Mouse (Mus musculus) left cerebral cortex, postnatal 36 days (tissue): ENCODE measurements around the gene Gp9. TPM values are rescaled to one million over a fixed set of nuclear protein-coding genes. Genes with fewer than 3 reads are reported as not detected.
"Not testable (repeated sequence)": the region's sequence is repeated elsewhere in the genome, so short reads cannot be mapped to it uniquely, and the experiment has no call there.

Experiments used
- DNase-seq, 2 experiments: peaks; one replicate each; pipeline ENCODE4 v3.0.0; 2021 to 2022; ENCODE audit warnings: low spot score in 2 of 2, mixed read lengths in 1 of 2
- intact Hi-C: fragments of 180-260 bp; cut with DNase I; formaldehyde crosslinking; loops from one replicate; pipeline ENCODE4 v1.15.1; 2025
- total RNA-seq, 2 experiments: library from RNA; stranded (reverse); gene quantifications; 2 replicates each; pipeline ENCODE4 v1.2.3; 2021

The Gp9 gene
- total RNA-seq, 2 experiments from 2014 or later, result 1.3 to 1.9 TPM

GRCm38 (mm10) chr6:87748078-87748477, 29.8 kb upstream of the Gp9 start:
- intact Hi-C loops, result no loop called here
- no peak for DNase-seq

DNA sequence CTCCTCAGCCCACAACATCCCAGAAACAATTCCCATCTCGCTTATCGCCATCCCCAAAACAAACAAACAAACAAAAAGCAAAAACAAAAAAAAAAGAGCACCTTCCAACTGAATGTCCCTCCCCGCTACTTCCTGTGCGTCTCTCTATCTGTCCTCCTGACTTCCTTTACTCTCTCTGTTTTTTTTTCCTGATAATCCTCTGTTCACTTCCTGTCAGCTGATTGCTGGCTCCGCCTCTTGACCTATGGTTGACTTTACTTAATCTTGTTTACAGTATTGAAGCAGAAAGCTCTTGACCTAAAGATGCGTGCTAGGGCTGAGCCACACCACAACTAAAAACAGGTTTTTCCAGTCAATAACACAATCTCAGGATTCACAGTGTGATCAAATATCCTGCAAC, 29.3 kb upstream of the Gp9 start:
- intact Hi-C loops, result no loop called here
- DNase-seq, result no peak

DNA sequence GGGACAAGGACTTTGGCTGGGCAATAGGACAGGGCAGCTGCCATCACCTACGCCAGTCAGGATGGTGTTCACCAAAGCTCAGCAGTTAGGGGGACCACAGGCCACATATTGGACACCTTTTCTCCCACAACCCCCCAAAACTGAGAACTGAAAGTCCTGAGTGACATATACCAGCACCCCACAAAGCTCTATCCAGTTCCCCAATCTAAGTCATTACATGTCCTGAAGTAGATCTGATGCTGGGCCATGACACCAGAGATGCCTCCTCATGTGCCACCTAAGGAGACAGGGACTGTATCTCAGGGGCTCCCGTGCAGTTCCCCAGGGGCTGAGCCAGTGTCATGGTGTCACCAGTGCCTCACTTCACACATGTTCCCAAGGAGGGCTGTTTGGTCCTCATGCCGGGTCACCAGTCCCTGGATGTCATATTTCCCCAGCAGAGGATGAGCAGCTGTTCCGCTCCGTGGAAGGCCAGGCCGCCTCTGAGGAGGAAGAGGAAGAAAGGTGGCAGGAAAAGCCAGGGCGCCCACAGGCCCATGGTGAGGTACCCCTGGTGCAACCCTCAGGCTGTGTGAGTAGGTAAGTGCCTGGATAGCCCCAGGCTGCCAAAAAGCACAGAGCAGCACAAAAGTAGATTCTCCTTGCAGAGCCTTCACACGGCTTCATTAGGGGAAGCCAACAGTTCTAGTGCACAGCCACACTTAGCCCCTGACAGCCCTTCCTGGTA, 27.5 kb upstream of the Gp9 start:
- DNase-seq, result no peak
- intact Hi-C loops, result no loop called here

GRCm38 (mm10) chr6:87751574-87751973, 26.3 kb upstream of the Gp9 start:
- no peak for DNase-seq
- intact Hi-C loops, result no loop called here

DNA sequence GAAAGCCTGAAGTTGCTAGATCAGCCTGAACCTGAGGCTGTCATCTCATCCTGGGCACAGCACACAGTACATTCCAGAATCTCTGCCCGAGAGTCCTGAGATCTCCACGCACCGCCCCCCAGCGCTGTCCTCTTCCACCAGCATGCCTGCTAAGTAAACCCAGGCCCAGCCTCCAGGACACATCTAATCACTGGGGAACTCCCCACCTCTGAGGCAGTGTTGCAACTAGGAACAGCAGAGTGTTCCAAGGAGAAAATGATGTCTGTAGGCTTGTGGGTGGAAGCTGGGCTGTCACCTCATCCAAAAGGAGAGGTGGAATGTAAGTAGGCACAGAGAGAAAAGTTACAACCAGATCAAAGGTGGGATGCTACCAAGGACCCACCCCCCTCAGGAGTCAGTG, 22.7 kb upstream of the Gp9 start:
- DNase-seq, result no peak
- intact Hi-C loops, result no loop called here

DNA sequence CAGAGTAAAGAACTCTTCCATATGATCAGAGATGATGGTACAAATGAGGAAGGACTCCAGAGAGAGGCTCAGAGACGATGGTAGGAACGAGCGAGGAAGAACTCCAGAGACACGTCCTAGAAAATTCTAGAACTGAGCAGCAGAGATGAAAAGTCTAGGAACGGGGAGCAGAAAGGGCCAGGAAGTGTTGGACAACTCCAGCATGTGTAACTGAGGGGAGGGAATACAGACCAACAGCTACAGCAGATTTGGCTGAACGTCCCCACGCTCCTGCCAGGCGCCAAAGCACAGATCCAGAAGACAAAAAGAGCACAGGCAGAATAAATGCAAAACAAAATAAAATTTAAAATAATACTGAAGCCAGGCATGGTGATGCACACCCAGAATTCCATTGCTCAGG, 21.0 kb upstream of the Gp9 start:
- DNase-seq, result no peak
- intact Hi-C loops, result no loop called here

- no peak for DNase-seq
- intact Hi-C loops, result no loop called here
Measured at GRCm38 (mm10) chr6:87759404-87759803, 18.5 kb upstream of the Gp9 start.

DNA sequence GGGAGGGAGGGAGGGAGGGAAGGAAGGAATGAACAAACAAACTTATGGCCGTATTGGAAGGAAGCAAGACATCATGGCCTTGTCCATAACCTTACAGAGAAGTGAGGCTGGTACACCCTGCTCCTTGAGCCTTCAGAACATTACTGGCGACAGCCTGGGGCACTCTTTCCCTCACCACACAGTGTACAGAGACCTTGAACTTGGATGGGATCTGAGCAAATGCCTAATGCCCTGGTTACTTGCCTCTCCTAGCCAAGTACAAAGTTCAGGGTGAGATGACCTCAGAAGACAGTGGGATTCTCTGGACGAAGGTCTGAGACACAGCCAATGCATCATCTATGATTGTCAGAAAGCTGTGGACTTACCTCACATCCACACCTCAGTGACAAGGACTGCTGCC, 18.0 kb upstream of the Gp9 start:
- no peak for DNase-seq
- intact Hi-C loops, result loop anchor here (5.0 kb wide), 1 partner anchor 77 kb away; the partner anchor contains the start of genes Gm45140 and Isy1

- intact Hi-C loops, result loop anchor here (5.0 kb wide), 1 partner anchor 75 kb away; the partner anchor contains the start of genes Gm45140 and Isy1
- no peak for DNase-seq
Measured at GRCm38 (mm10) chr6:87762161-87762560, 15.7 kb upstream of the Gp9 start.

- intact Hi-C loops, result loop anchor here (5.0 kb wide), 1 partner anchor 74 kb away; the partner anchor contains the start of genes Gm45140 and Isy1
Measured at GRCm38 (mm10) chr6:87763376-87764280, 14.2 kb upstream of the Gp9 start.

GRCm38 (mm10) chr6:87764296-87764695, 13.6 kb upstream of the Gp9 start:
- intact Hi-C loops, result loop anchor here (5.0 kb wide), 1 partner anchor 73 kb away; the partner anchor contains the start of genes Gm45140 and Isy1
- not testable (repeated sequence) for DNase-seq

More at GRCm38 (mm10) chr6:87763376-87764280, 14.2 kb upstream of the Gp9 start:
- no peak for DNase-seq

DNA sequence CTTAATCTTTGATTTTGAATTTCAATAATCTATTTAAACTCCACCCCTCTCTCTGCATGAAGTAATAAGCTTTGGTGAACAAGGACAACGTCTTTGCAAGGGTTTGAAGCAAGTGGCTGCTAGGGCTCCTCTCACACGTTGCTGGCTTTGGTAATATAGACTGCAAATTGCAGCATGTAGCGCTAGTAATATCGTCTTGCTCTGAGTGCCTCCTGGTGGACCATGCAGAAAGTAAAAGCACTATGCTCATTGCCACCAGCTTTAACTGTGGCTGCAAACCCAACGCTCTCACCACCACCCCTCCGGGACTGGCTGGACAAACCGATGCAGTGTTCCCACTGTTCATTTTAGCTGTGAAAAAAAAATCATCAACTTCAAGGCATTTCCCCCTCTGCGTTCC, 7.2 kb upstream of the Gp9 start:
- DNase-seq, result no peak
- intact Hi-C loops, result no loop called here

DNA sequence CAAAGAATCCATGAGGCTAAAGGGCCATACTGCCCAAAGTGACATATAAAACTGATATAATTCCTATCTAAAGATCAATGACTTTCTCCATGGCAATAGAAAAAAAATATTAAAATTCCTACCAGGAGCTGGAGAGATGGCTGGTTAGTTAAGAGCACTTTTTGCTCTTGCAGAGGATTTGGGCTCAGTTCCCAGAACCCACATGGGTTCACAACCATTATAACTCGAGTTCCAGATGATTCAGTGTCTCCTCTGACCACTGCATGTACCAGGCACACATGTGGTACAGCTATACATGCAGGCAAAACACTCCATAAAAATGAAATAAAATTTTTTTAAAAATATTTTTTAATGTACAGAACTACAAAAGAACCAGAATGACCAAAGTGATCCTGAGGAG, 3.4 kb upstream of the Gp9 start:
- DNase-seq, result no peak
- intact Hi-C loops, result no loop called here

DNA sequence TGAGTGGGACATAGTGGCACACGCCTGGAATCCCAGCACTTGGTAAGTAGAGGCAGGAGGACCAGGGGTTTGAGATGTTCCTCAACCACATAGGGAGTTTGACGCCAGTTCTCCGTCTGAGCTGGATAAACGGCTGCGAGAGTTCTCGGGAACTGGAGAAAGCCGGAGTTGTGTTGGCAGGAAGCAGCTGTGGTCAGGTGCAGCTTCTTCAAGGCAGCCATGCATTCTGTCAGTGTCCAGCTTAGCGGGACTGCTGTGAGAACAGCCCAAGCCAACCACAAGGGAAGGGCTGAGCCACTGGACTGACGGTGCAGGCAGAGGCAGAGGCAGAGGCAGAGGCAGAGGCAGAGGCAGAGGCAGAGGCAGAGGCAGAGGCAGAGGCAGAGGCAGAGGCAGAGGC, 3.0 kb upstream of the Gp9 start:
- DNase-seq, result no peak
- intact Hi-C loops, result no loop called here

- intact Hi-C loops, result no loop called here
Measured at GRCm38 (mm10) chr6:87775588-87776245, 2.2 kb upstream of the Gp9 start.

DNA sequence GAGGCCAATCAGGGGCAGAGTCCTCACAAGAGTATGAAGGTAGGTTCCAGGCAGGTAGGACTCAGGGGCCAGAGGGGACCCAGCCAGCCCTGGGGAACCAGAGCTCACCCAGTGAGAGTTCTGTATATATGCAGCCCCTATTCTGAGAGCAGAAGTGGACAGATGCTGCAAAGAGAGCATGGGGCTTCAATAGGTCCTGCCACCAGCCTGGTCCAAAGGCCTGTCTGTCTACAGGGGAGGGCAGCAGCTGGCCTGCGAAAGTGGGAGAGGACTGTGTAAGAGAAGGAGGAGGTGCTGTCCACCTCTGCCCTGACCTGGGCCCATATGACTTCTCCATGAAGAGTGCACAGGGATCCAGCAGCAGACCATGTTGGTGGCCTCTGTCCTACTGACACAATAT, 1.2 kb upstream of the Gp9 start:
- intact Hi-C loops, result no loop called here
- DNase-seq, result no peak

More at GRCm38 (mm10) chr6:87775588-87776245, 2.2 kb upstream of the Gp9 start:
- no peak for DNase-seq

DNA sequence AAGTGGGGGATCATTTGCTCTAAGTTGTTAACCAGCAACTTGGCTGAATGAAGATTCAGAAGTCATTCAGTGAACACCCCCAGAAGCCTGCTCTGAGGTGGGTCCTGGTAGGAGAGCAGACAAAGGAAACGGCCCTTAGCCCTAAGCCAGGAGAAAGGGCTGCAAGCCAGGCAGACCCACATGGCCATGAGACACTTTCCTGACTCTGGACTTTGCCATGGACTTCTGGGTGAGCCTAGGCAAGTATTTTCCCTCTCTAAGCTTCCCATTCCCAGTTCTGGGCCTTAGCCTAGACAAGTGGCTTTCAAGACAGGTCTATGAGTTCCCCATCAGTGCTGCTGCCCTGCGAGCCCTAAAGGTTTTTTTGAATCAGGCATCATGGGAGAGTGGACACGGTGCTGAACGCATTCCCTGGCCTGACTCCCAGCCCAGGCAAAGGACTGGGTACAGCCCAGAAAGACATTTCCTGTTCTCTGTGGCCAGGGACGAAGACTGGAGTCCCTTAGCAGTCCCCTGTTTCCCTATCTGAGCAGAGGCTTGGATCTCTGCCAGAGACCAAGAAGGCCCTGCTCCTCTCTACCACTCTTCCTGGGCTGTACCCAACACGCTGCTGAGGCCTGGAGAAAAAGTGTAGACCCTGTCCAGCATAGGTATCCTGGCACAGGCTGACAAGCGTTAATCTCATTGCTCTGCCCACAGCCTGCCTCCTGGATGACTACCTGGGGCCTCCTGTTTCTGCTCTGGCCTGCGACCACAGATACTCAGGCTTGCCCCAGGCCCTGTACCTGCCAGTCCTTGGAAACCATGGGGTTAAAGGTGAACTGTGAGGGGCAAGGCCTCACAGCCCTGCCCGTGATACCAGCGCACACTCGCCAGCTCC, 662 bp downstream of the Gp9 start:
- intact Hi-C loops, result no loop called here

GRCm38 (mm10) chr6:87779174-87780165, 1.6 kb downstream of the Gp9 start:
- intact Hi-C loops, result no loop called here
- DNase-seq, result no peak

More for the DNA sequence above, 662 bp downstream of the Gp9 start:
- no peak for DNase-seq
